Mouse (Mus musculus) limb, embryonic 10.5 days (tissue): ENCODE data around the gene Ddx19b. TPM values are rescaled to one million over a fixed set of nuclear protein-coding genes. Genes with fewer than 3 reads are reported as not detected.
A peak's percentile ranks its signal among the peaks of the same experiment; 100 is the strongest.

Experiments
- DNase-seq: peaks from one replicate; pipeline ENCODE4 v3.0.0-alpha.2; 2017; ENCODE audit warnings: low spot score
- H3K27ac ChIP-seq: fragments of 300-500 bp; sonication (generic); 2 replicates; pipeline ENCODE4 v1.5.1; 2016; ENCODE audit warnings: mild to moderate bottlenecking
- H3K27me3 ChIP-seq: fragments of 300-500 bp; sonication (generic); 2 replicates; pipeline ENCODE4 v1.6.1; 2016; ENCODE audit warnings: low read depth, mild to moderate bottlenecking; ENCODE audit not compliant: poor library complexity, severe bottlenecking
- H3K36me3 ChIP-seq: fragments of 300-500 bp; sonication (generic); 2 replicates; pipeline ENCODE4 v1.6.1; 2016; ENCODE audit warnings: mild to moderate bottlenecking, moderate library complexity
- H3K4me1 ChIP-seq: fragments of 300-500 bp; sonication (generic); 2 replicates; pipeline ENCODE4 v1.6.1; 2016
- H3K4me3 ChIP-seq: fragments of 300-500 bp; sonication (generic); 2 replicates; pipeline ENCODE4 v1.5.1; 2016; ENCODE audit warnings: mild to moderate bottlenecking, moderate library complexity
- H3K9me3 ChIP-seq: fragments of 300-500 bp; sonication (generic); replicated peaks from 2 replicates; pipeline ENCODE4 v1.6.1; 2016; ENCODE audit warnings: mild to moderate bottlenecking
- WGBS: fragments of 180-500 bp; shearing (Covaris S2); methylation state at CpG from one replicate; pipeline ENCODE4 v1.1.7; 2016; 5-methylcytosine and 5-hydroxymethylcytosine counted together
- polyA plus RNA-seq: library from polyadenylated mRNA; unstranded; fragments of >200 nt; fragmentation: Nextera tagmentation; extraction: Ambion mirVana; gene quantifications from 2 replicates; pipeline ENCODE4 v1.2.1, GENCODE M21; 2016

The Ddx19b gene
- polyA plus RNA-seq, 1 experiment from 2014 or later = 6.5 TPM

DNA sequence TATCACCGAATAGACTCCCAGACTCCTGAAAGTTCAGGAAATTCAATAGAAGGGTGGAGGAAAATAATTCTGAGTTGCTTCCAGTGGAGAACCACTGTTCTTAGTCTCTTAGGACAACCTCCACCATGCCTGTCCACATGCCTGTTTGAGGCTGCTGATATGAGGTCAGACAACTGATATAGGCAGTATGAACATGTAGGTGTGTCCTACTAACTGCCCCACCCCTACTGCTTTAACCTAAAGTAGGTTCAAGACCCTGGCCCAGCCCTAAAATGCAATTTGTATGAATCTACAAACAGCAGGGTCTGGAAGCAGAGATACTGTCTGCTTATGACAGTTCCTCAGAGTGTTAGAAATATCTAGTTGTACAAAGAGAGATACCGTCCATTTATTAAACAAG is 24.1 kb upstream of the Ddx19b start:
- Histone ChIP-seq H3K36me3 (peaks cover 80% of the 10 kb centered on the region), H3K9me3 (no peaks in the 10 kb centered on the region), H3K4me1 (peaks cover 26% of the 10 kb centered on the region), H3K4me3 (peak overlapping the region; percentile 98), H3K27ac (no peak overlapping the region), H3K27me3 (no peaks in the 10 kb centered on the region)
- DNase-seq = no peak
- 67% methylated on average over 2 of the region's 2 CpGs for WGBS

- peaks cover 86% of the 10 kb centered on the region for H3K36me3 ChIP-seq
- WGBS = 93% methylated on average over 17 of the region's 17 CpGs
- no peak overlapping the region for H3K27ac ChIP-seq
- H3K9me3 ChIP-seq = no peaks in the 10 kb centered on the region
- DNase-seq = no peak
- no peaks in the 10 kb centered on the region for H3K27me3 ChIP-seq
- H3K4me1 ChIP-seq = peaks cover 25% of the 10 kb centered on the region
- H3K4me3 ChIP-seq = no peak overlapping the region
Observed at GRCm38 (mm10) chr8:111055031-111055634, 23.6 kb upstream of the Ddx19b start.

GRCm38 (mm10) chr8:111053827-111054518 is 22.4 kb upstream of the Ddx19b start:
- Histone ChIP-seq H3K36me3 (peaks cover 94% of the 10 kb centered on the region), H3K27me3 (no peaks in the 10 kb centered on the region), H3K9me3 (no peaks in the 10 kb centered on the region), H3K4me3 (no peak overlapping the region), H3K4me1 (peaks cover 16% of the 10 kb centered on the region), H3K27ac (no peak overlapping the region)
- DNase-seq = no peak
- WGBS = 97% methylated on average over 12 of the region's 12 CpGs

DNA sequence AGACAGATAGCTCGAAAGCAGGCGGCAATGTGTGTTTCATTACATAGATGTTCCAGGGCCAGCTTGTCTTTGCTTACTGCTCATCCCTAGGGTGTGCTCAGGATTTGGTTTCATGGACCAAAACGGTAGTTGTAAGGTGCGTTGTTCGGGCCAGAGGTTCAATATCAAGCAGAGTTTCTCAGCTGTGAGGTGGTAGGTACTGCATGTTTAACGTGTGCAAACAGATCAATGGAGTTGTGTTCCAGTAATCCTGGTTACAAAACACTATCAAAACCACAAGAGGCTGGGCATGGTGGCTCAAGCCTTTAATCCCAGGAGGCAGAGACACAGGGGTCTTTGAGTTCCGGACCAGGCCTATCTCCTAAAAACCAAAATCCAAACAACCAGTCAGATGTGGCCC is 17.6 kb upstream of the Ddx19b start:
- H3K9me3 ChIP-seq = no peaks in the 10 kb centered on the region
- no peak overlapping the region for H3K4me3 ChIP-seq
- H3K36me3 ChIP-seq = peaks cover 100% of the 10 kb centered on the region
- 98% methylated on average over 7 of the region's 7 CpGs for WGBS
- DNase-seq = no peak
- H3K27me3 ChIP-seq = no peaks in the 10 kb centered on the region
- no peak overlapping the region for H3K27ac ChIP-seq
- H3K4me1 ChIP-seq = no peaks in the 10 kb centered on the region

GRCm38 (mm10) chr8:111048694-111049093 is 17.1 kb upstream of the Ddx19b start:
- no peak overlapping the region for H3K27ac ChIP-seq

GRCm38 (mm10) chr8:111044003-111044734 is 12.6 kb upstream of the Ddx19b start:
- Histone ChIP-seq H3K9me3 (no peaks in the 10 kb centered on the region), H3K27me3 (no peaks in the 10 kb centered on the region), H3K4me1 (no peaks in the 10 kb centered on the region), H3K4me3 (no peak overlapping the region), H3K36me3 (peaks cover 100% of the 10 kb centered on the region), H3K27ac (no peak overlapping the region)
- WGBS = 49% methylated on average over 2 of the region's 2 CpGs
- DNase-seq = no peak

More at GRCm38 (mm10) chr8:111048694-111049093, 17.1 kb upstream of the Ddx19b start:
- WGBS = 95% methylated on average over 2 of the region's 2 CpGs
- no peak for DNase-seq
- no peaks in the 10 kb centered on the region for H3K4me1 ChIP-seq
- H3K9me3 ChIP-seq = no peaks in the 10 kb centered on the region
- peaks cover 100% of the 10 kb centered on the region for H3K36me3 ChIP-seq
- H3K27me3 ChIP-seq = no peaks in the 10 kb centered on the region
- no peak overlapping the region for H3K4me3 ChIP-seq

DNA sequence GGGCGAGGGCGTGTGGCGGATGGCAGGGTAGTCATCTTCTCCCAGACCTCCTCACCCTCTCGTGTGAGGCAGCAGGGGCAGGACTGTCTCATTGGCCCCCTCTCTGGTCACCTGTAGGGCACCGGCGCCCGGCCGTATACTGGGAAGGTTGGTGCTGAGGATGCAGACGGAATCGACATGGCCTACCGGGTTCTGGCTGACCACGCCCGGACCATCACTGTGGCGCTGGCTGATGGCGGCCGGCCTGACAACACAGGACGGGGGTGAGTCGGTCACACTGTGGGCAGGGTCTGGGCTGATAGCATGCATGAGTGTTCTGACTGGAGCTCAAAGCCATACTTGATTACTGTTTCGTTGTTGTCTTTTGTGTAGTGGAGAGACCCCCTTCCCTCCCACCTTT is 11.0 kb upstream of the Ddx19b start:
- Histone ChIP-seq H3K4me1 (no peaks in the 10 kb centered on the region), H3K27me3 (no peaks in the 10 kb centered on the region), H3K4me3 (no peak overlapping the region), H3K36me3 (peaks cover 100% of the 10 kb centered on the region), H3K27ac (no peak overlapping the region), H3K9me3 (no peaks in the 10 kb centered on the region)
- DNase-seq = no peak
- 96% methylated on average over 19 of the region's 19 CpGs for whole genome bisulfite sequencing

GRCm38 (mm10) chr8:111036591-111036990 is 5.0 kb upstream of the Ddx19b start:
- Histone ChIP-seq H3K4me1 (peaks cover 16% of the 10 kb centered on the region), H3K9me3 (no peaks in the 10 kb centered on the region), H3K36me3 (peaks cover 65% of the 10 kb centered on the region), H3K27me3 (peaks cover 7% of the 10 kb centered on the region; the same call in 1 of the 2 replicates), H3K27ac (no peak overlapping the region), H3K4me3 (no peak overlapping the region)
- 96% methylated on average over 15 of the region's 15 CpGs for WGBS
- DNase-seq = no peak

DNA sequence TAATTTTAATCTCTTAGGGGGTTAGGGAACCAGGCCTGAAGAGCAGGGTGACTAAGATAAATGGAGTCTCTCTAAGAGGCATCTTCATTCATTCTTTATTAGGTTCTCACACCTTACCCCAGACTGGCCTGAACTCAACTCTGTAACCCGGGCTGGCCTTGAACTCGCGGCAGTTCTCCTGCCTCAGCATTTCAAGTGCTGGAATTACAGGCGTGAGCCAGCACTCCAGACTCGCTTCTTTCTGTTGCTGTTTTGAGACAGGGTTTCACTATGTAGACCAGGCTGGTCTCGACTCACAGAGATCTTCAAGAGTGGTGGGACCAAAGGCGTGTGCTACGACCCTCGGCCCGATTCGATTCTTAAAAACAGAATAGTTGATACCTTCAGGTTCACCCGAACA is 2.7 kb upstream of the Ddx19b start:
- peak overlapping the region; percentile 94 for H3K27ac ChIP-seq
- peaks cover 41% of the 10 kb centered on the region for H3K36me3 ChIP-seq
- no peaks in the 10 kb centered on the region for H3K9me3 ChIP-seq
- WGBS = 23% methylated on average over 12 of the region's 12 CpGs
- H3K4me1 ChIP-seq = peaks cover 16% of the 10 kb centered on the region
- peaks cover 8% of the 10 kb centered on the region; the same call in 1 of the 2 replicates for H3K27me3 ChIP-seq
- H3K4me3 ChIP-seq = peak overlapping the region; percentile 86
- peak; percentile 53 for DNase-seq

DNA sequence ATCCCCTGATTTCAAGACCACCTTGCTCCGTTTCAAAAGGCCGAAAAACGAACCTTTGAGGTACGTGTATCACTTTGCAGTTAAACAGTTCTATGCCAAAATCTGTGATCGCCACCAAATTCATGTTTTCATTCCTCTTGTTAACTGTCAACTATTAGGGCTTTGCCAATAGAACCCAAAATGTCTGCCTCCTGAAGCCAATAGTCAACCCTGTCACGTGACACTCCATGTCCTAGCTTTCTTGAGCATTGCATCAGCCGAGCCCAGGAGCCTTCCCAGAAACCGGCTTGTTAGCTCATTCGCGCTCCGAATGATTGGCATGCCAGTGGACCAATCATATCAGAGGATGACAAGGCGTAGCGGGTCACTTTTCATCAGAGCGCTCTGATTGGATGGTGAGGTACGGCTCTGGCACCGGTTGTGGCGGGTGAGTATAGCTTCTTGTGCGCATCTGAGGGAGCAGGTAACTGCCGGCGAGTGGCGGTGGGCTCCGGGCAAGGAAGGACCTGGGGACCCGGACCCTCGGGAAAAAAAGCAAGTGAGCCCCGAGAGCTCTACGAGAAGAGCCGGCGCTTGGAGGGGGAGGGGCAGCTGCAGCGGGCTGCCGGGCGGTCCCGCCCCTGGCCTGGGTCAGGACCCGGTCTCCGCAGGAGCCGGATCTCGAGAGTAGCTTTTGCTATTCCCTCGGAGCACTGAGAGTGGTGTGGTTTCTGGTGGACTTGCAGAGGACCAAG is 2.1 kb upstream of the Ddx19b start:
- peak; percentile 92 for DNase-seq

GRCm38 (mm10) chr8:111032916-111033315 is 1.4 kb upstream of the Ddx19b start, which contains the start of gene Aars:
TSS of gene Aars (plus strand) at chr8:111033144.
- Histone ChIP-seq H3K9me3 (no peaks in the 10 kb centered on the region), H3K4me1 (peaks cover 16% of the 10 kb centered on the region), H3K4me3 (peak within 1 kb of the TSS; percentile 86), H3K36me3 (peaks cover 28% of the 10 kb centered on the region), H3K27ac (peak within 1 kb of the TSS; percentile 94), H3K27me3 (peaks cover 8% of the 10 kb centered on the region; the same call in 1 of the 2 replicates)
- no peak for DNase-seq
- 96% methylated on average over 7 of the region's 7 CpGs for WGBS

More for the DNA sequence above, 2.1 kb upstream of the Ddx19b start:
- Histone ChIP-seq H3K4me3 (peak overlapping the region; percentile 86), H3K36me3 (peaks cover 35% of the 10 kb centered on the region), H3K4me1 (peaks cover 16% of the 10 kb centered on the region), H3K27ac (peak overlapping the region; percentile 94), H3K9me3 (no peaks in the 10 kb centered on the region), H3K27me3 (peaks cover 8% of the 10 kb centered on the region; the same call in 1 of the 2 replicates)
- WGBS = 7% methylated on average over 37 of the region's 37 CpGs

GRCm38 (mm10) chr8:111030045-111030444 is 1.5 kb downstream of the Ddx19b start:
- Histone ChIP-seq H3K36me3 (no peaks in the 10 kb centered on the region), H3K27me3 (peaks cover 8% of the 10 kb centered on the region; the same call in 1 of the 2 replicates)
- WGBS = 83% methylated on average over 6 of the region's 6 CpGs

More at GRCm38 (mm10) chr8:111030045-111030444, 1.5 kb downstream of the Ddx19b start:
- DNase-seq = no peak
- H3K27ac ChIP-seq = no peak overlapping the region
- H3K4me1 ChIP-seq = peaks cover 18% of the 10 kb centered on the region
- H3K9me3 ChIP-seq = no peaks in the 10 kb centered on the region
- H3K4me3 ChIP-seq = no peak overlapping the region
